ENCODE assay signal across 7 mouse cellular contexts in genomic region chr1:174999265-175000200, GRCm38 (mm10).
DNase-seq lines count a peak whose midpoint lies in the region; ATAC-seq and TF ChIP-seq lines count a peak whose summit lies in the region.

No protein-coding gene starts in this region.

- H3K9ac ChIP-seq in MEL (ENCODE audit: control insufficient read depth, low read depth, low read length, poor library complexity, severe bottlenecking), result no peak overlapping the region
- no peak overlapping the region for H3K9ac ChIP-seq in forebrain, embryonic 16.5 days (replicated peaks; ENCODE audit: low read depth, low read length)
- H3K9ac ChIP-seq in liver, postnatal 0 days (replicated peaks), result no peak overlapping the region

- TF ChIP-seq POLR2A in MEL (IDR thresholded peaks at IDR 0.05; ENCODE audit: control insufficient read depth in 1 of 2, insufficient read depth in 1 of 2, low read depth in 1 of 2, low read length in 2 of 2, poor library complexity in 1 of 2), result no peak

- H3K79me2 ChIP-seq in MEL (ENCODE audit: control insufficient read depth, insufficient read depth, low read length, poor library complexity), result no peaks in the 10 kb centered on the region

- WGBS in forebrain, embryonic 16.5 days, result 73% methylated on average over 8 of the region's 8 CpGs
- 56% methylated on average over 8 of the region's 8 CpGs for WGBS in liver, postnatal 0 days (ENCODE audit: insufficient replicate concordance)

- DNase-seq in MEL (ENCODE audit: low read depth, low spot score), result peak; percentile 7
- peak; percentile 18 for DNase-seq in adrenal gland, postnatal 25 days
- DNase-seq in kidney, postnatal 14 days, result peak; percentile 33
- peak; percentile 21 for DNase-seq in liver, postnatal 0 days
- peak; percentile 43 for DNase-seq in ovary, postnatal 36 days (ENCODE audit: low spot score)
- DNase-seq in urinary bladder, adult 2 months (ENCODE audit: low spot score), result no peak

- peak; percentile 82 for ATAC-seq in forebrain, embryonic 16.5 days
- ATAC-seq in liver, postnatal 0 days, result 0 out of 2 replicates have a peak, but pooled peaks have one; percentile 47

- H3K4me3 ChIP-seq in MEL (ENCODE audit: control insufficient read depth in 1 of 2, insufficient read depth in 1 of 2, low read depth in 2 of 2, low read length in 2 of 2), result no peak overlapping the region
- no peak overlapping the region for H3K4me3 ChIP-seq in forebrain, embryonic 16.5 days (replicated peaks; ENCODE audit: low read length)
- no peak overlapping the region for H3K4me3 ChIP-seq in liver, postnatal 0 days (ENCODE audit: low read depth, low read length)

- peak; percentile 27 for TF ChIP-seq RAD21 in MEL (IDR thresholded peaks at IDR 0.05; ENCODE audit: low read depth, low read length)

- no peak overlapping the region for H3K4me2 ChIP-seq in forebrain, embryonic 16.5 days (ENCODE audit: low read length)
- H3K4me2 ChIP-seq in liver, postnatal 0 days (ENCODE audit: low read depth, low read length), result no peak overlapping the region

- TF ChIP-seq CTCF in MEL (IDR thresholded peaks at IDR 0.05 in 2 of 3, conservative IDR thresholded peaks at IDR 0.05 in 1 of 3; ENCODE audit: control insufficient read depth in 1 of 3, insufficient read depth in 1 of 3, low read depth in 2 of 3, low read length in 3 of 3, poor library complexity in 1 of 3, severe bottlenecking in 1 of 3), result peak in 1 of 3 experiments; percentile 29; a peak in 3 of 6 replicates
- TF ChIP-seq CTCF in liver, postnatal 0 days (IDR thresholded peaks at IDR 0.05; ENCODE audit: low read depth), result peak; percentile 74

- no peaks in the 10 kb centered on the region for H3K4me1 ChIP-seq in MEL (ENCODE audit: control insufficient read depth in 1 of 2, insufficient read depth in 2 of 2, low read length in 2 of 2)
- no peaks in the 10 kb centered on the region for H3K4me1 ChIP-seq in forebrain, embryonic 16.5 days (replicated peaks; ENCODE audit: control insufficient read depth, insufficient read depth, low read length)
- H3K4me1 ChIP-seq in liver, postnatal 0 days (ENCODE audit: insufficient read depth), result no peaks in the 10 kb centered on the region

- H3K36me3 ChIP-seq in MEL (ENCODE audit: control insufficient read depth in 1 of 2, insufficient read depth in 2 of 2, low read length in 2 of 2), result no peaks in the 10 kb centered on the region
- H3K36me3 ChIP-seq in forebrain, embryonic 16.5 days (ENCODE audit: control insufficient read depth, insufficient read depth), result no peaks in the 10 kb centered on the region
- H3K36me3 ChIP-seq in liver, postnatal 0 days (replicated peaks; ENCODE audit: insufficient read depth, low read length), result no peaks in the 10 kb centered on the region

- H3K9me3 ChIP-seq in MEL (replicated peaks; ENCODE audit: insufficient read depth, low read length), result no peaks in the 10 kb centered on the region
- H3K9me3 ChIP-seq in forebrain, embryonic 16.5 days (ENCODE audit: control insufficient read depth, low read length), result no peaks in the 10 kb centered on the region
- H3K9me3 ChIP-seq in liver, postnatal 0 days (ENCODE audit: low read length), result no peaks in the 10 kb centered on the region

- no peak overlapping the region for H3K27ac ChIP-seq in MEL (ENCODE audit: control insufficient read depth, low read depth, low read length)
- H3K27ac ChIP-seq in forebrain, embryonic 16.5 days (ENCODE audit: low read length), result no peak overlapping the region
- H3K27ac ChIP-seq in liver, postnatal 0 days (ENCODE audit: low read depth), result no peak overlapping the region

- no peaks in the 10 kb centered on the region for H3K27me3 ChIP-seq in MEL (ENCODE audit: control insufficient read depth in 1 of 2, insufficient read depth in 2 of 2, low read length in 2 of 2)
- no peaks in the 10 kb centered on the region for H3K27me3 ChIP-seq in forebrain, embryonic 16.5 days (replicated peaks; ENCODE audit: control insufficient read depth, insufficient read depth, low read length)
- H3K27me3 ChIP-seq in liver, postnatal 0 days (ENCODE audit: insufficient read depth, low read length), result no peaks in the 10 kb centered on the region

- TF ChIP-seq EP300 in MEL (IDR thresholded peaks at IDR 0.05; ENCODE audit: low read depth in 1 of 2, low read length in 2 of 2), result no peak
- no peak for TF ChIP-seq EP300 in liver, postnatal 0 days (IDR thresholded peaks at IDR 0.05; ENCODE audit: low read depth)

TF ChIP-seq in MEL, 35 proteins besides CTCF, POLR2A, EP300 and RAD21:
- peak; percentile 35 for TF ChIP-seq SMC3 (IDR thresholded peaks at IDR 0.05; ENCODE audit: low read depth, low read length)
- TF ChIP-seq TBP (IDR thresholded peaks at IDR 0.05; ENCODE audit: low read depth, low read length), result no peak
- TF ChIP-seq NELFE (IDR thresholded peaks at IDR 0.05; ENCODE audit: low read depth, low read length), result no peak
- no peak for TF ChIP-seq RCOR1 (IDR thresholded peaks at IDR 0.05; ENCODE audit: low read depth, low read length)
- no peak for TF ChIP-seq ZNF384 (IDR thresholded peaks at IDR 0.05; ENCODE audit: low read depth, low read length)
TF ChIP-seq in MEL: peak in this region for 1.
